Mouse (Mus musculus) liver, adult 2 months (tissue): ENCODE measurements around the gene Rbms2.

ENCODE experiments used
- CTCF ChIP-seq: fragments of 200-500 bp; IDR thresholded peaks from 2 replicates; pipeline ENCODE4 v1.5.1; 2011; ENCODE audit warnings: low read depth, low read length, control low read depth
- POLR2A ChIP-seq: fragments of 200-500 bp; IDR thresholded peaks from 2 replicates; pipeline ENCODE4 v1.6.1; 2011; ENCODE audit warnings: low read length, control low read depth; ENCODE audit not compliant: insufficient read depth; ENCODE audit errors: extremely low read depth

DNA sequence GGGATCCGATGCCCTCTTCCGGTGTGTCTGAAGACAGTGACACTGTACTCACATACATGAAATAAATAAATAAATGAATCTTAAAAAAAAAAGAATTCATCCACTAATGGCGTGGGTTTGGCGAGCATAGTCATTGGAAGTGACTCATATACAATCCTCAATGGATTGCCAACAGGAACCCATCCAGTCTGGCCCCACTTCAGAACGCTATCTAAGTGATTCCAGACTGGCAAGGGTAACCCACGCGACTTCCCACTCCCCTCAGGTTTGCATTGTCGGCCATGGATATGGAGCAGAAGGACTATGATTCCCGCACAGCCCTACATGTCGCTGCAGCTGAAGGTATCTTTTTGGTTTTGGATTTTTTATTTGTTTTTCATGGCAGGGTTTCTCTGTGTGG is 28.2 kb upstream of the Rbms2 start:
- no peak for TF ChIP-seq CTCF
- TF ChIP-seq POLR2A: no peak
